Mouse (Mus musculus): Measurements from ENCODE around the gene Fam161a.

DNA sequence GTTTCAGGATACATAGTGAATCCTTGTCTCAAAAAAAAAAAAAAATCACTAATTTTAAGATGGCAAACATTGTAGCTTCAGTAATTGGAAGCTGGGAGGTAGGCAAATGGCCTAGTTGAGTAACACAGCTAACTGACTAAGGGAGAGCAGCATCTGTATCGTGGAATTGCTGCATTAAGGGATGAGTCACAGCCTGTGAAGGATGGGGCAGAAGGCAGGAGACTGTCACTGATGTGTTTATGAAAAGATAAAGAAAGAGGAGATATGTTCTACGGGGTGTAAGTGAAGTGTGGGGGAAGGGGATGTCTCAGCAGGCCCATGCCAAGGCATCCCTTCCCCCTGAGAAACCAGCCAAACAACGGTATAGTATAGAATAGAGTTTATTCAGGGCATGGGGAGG, 56.5 kb downstream of the Fam161a start:
- no peak for TF ChIP-seq TBP (conservative IDR thresholded peaks at IDR 0.05; ENCODE audit: low read depth, low read length)
- no peak for TF ChIP-seq MAX (IDR thresholded peaks at IDR 0.05; ENCODE audit: low read length)
- no peak for TF ChIP-seq ZNF384 (IDR thresholded peaks at IDR 0.05; ENCODE audit: low read depth, low read length)
- TF ChIP-seq POLR2A (IDR thresholded peaks at IDR 0.05; ENCODE audit: low read depth, low read length): no peak
- no peak for TF ChIP-seq EP300 (IDR thresholded peaks at IDR 0.05; ENCODE audit: low read length)
- TF ChIP-seq MAZ (IDR thresholded peaks at IDR 0.05; ENCODE audit: low read depth, low read length): no peak
- TF ChIP-seq USF2 (conservative IDR thresholded peaks at IDR 0.05; ENCODE audit: low read depth, low read length): no peak
- no peak for TF ChIP-seq CTCF (conservative IDR thresholded peaks at IDR 0.05 in 1 of 2, IDR thresholded peaks at IDR 0.05 in 1 of 2; ENCODE audit: low read depth in 2 of 2, low read length in 2 of 2)
- TF ChIP-seq RAD21 (IDR thresholded peaks at IDR 0.05; ENCODE audit: low read depth, low read length): no peak

Measured in CH12.LX (cell line).